In genomic region chr6:128063501-128063900, GRCm38 (mm10) we compare ENCODE assay signal across 8 mouse cellular contexts.
DNase-seq lines count a peak whose midpoint lies in the region; ATAC-seq and TF ChIP-seq lines count a peak whose summit lies in the region.

No protein-coding gene starts in this region.

- H3K4me2 ChIP-seq in midbrain, postnatal 0 days (ENCODE audit: low read depth, low read length, poor library complexity, severe bottlenecking), result no peak overlapping the region
- no peak overlapping the region for H3K4me2 ChIP-seq in midbrain, embryonic 16.5 days (ENCODE audit: low read length)

- peaks cover 14% of the 10 kb centered on the region for H3K4me1 ChIP-seq in midbrain, postnatal 0 days (ENCODE audit: insufficient read depth, low read length)
- H3K4me1 ChIP-seq in midbrain, embryonic 16.5 days (ENCODE audit: control insufficient read depth, insufficient read depth, low read length), result peaks cover 16% of the 10 kb centered on the region

- H3K9ac ChIP-seq in midbrain, postnatal 0 days (replicated peaks; ENCODE audit: low read length, poor library complexity, severe bottlenecking), result no peak overlapping the region
- H3K9ac ChIP-seq in midbrain, embryonic 16.5 days (ENCODE audit: low read depth, low read length), result no peak overlapping the region

- peak; percentile 66 for TF ChIP-seq CTCF in midbrain, postnatal 0 days (IDR thresholded peaks at IDR 0.05)

- ATAC-seq in CD4-positive, CD25-positive, alpha-beta regulatory T cell, adult 4 months, result no peak
- ATAC-seq in midbrain, postnatal 0 days (ENCODE audit: low FRiP score), result no peak
- ATAC-seq in midbrain, embryonic 16.5 days, result no peak

- no peaks in the 10 kb centered on the region for H3K27me3 ChIP-seq in midbrain, postnatal 0 days (ENCODE audit: insufficient read depth, low read length)
- no peaks in the 10 kb centered on the region for H3K27me3 ChIP-seq in midbrain, embryonic 16.5 days (ENCODE audit: control insufficient read depth, insufficient read depth, low read depth, low read length)

- WGBS in midbrain, postnatal 0 days, result 100% methylated on average over 1 of the region's 1 CpGs
- WGBS in midbrain, embryonic 16.5 days, result 90% methylated on average over 1 of the region's 1 CpGs

- H3K4me3 ChIP-seq in midbrain, postnatal 0 days (ENCODE audit: low read depth, low read length), result no peak overlapping the region
- no peak overlapping the region for H3K4me3 ChIP-seq in midbrain, embryonic 16.5 days (ENCODE audit: low read depth, low read length)

- no peaks in the 10 kb centered on the region for H3K9me3 ChIP-seq in midbrain, postnatal 0 days (ENCODE audit: low read length)
- no peaks in the 10 kb centered on the region for H3K9me3 ChIP-seq in midbrain, embryonic 16.5 days (replicated peaks; ENCODE audit: control insufficient read depth, low read length, poor library complexity, severe bottlenecking)

- no peaks in the 10 kb centered on the region for H3K36me3 ChIP-seq in midbrain, postnatal 0 days (ENCODE audit: insufficient read depth, low read length)
- no peaks in the 10 kb centered on the region for H3K36me3 ChIP-seq in midbrain, embryonic 16.5 days (ENCODE audit: control insufficient read depth, insufficient read depth, low read length)

- no peak overlapping the region for H3K27ac ChIP-seq in midbrain, postnatal 0 days (ENCODE audit: low read depth, low read length)
- no peak overlapping the region for H3K27ac ChIP-seq in midbrain, embryonic 16.5 days (ENCODE audit: low read length)

- DNase-seq in CD4-positive, CD25-positive, alpha-beta regulatory T cell, adult 2 months (ENCODE audit: low read depth, low spot score), result peak; percentile 38
- DNase-seq in midbrain, postnatal 0 days (ENCODE audit: low spot score), result no peak
- DNase-seq in c-Kit-positive CD71-positive TER-119-positive erythroid progenitor cells, embryonic 14.5 days (ENCODE audit: low spot score), result peak; percentile 10
- DNase-seq in kidney, postnatal 4 days, result peak; percentile 69 to 70
- DNase-seq in thymus, postnatal 25 days, result peak; percentile 38
- DNase-seq in Muller cell, postnatal 12 days (ENCODE audit: inconsistent ontology term), result no peak

Comparison
In these comparisons a context has a peak if more than half of its experiments do, and no peak if none do; other contexts are left out.
1. DNase-seq: peak in CD4-positive, CD25-positive, alpha-beta regulatory T cell, adult 2 months (single experiment), c-Kit-positive CD71-positive TER-119-positive erythroid progenitor cells, embryonic 14.5 days (single experiment), kidney, postnatal 4 days (2 of 2) and thymus, postnatal 25 days (single experiment); none in midbrain, postnatal 0 days (single experiment) and Muller cell, postnatal 12 days (single experiment).